Mouse (Mus musculus) hindbrain, embryonic 11.5 days (tissue): ENCODE measurements around the gene Tagln. TPM values are rescaled to one million over a fixed set of nuclear protein-coding genes. Genes with fewer than 3 reads are reported as not detected.

ENCODE experiments used
- ATAC-seq: fragments of 200-750 bp; cut with Nextera tagmentation; 2 replicates; pipeline ENCODE4 v1.8.0; 2017; ENCODE audit warnings: mild to moderate bottlenecking, moderate TSS enrichment, moderate library complexity; ENCODE audit not compliant: low FRiP score
- DNase-seq: peaks from one replicate; pipeline ENCODE4 v3.0.0-alpha.2; 2015; ENCODE audit warnings: low spot score
- H3K27ac ChIP-seq: fragments of 300-500 bp; sonication (generic); 2 replicates; pipeline ENCODE4 v1.5.1; 2014; ENCODE audit warnings: mild to moderate bottlenecking, low read depth, low read length
- H3K27me3 ChIP-seq: fragments of 300-500 bp; sonication (generic); 2 replicates; pipeline ENCODE4 v1.6.1; 2014; ENCODE audit warnings: mild to moderate bottlenecking, low read length, moderate library complexity, mixed read lengths; ENCODE audit not compliant: control insufficient read depth, insufficient read depth
- H3K36me3 ChIP-seq: fragments of 300-500 bp; sonication (generic); 2 replicates; pipeline ENCODE4 v1.6.1; 2014; ENCODE audit warnings: mild to moderate bottlenecking, low read length, moderate library complexity, mixed read lengths; ENCODE audit not compliant: control insufficient read depth, insufficient read depth
- H3K4me1 ChIP-seq: fragments of 300-500 bp; sonication (generic); replicated peaks from 2 replicates; pipeline ENCODE4 v1.6.1; 2014; ENCODE audit warnings: low read length, mixed read lengths; ENCODE audit not compliant: control insufficient read depth, insufficient read depth
- H3K4me2 ChIP-seq: fragments of 300-500 bp; sonication (generic); replicated peaks from 2 replicates; pipeline ENCODE4 v1.6.1; 2014; ENCODE audit warnings: mild to moderate bottlenecking, low read depth, low read length
- H3K4me3 ChIP-seq: fragments of 300-500 bp; sonication (generic); 2 replicates; pipeline ENCODE4 v1.5.1; 2014; ENCODE audit warnings: low read depth, low read length
- H3K9ac ChIP-seq: fragments of 300-500 bp; sonication (generic); 2 replicates; pipeline ENCODE4 v1.6.1; 2014; ENCODE audit warnings: low read depth, low read length
- H3K9me3 ChIP-seq: fragments of 300-500 bp; sonication (generic); 2 replicates; pipeline ENCODE4 v1.6.1; 2016; ENCODE audit warnings: low read length; ENCODE audit not compliant: control insufficient read depth
- WGBS: fragments of 180-500 bp; shearing (Covaris S2); extraction: QIAGEN DNeasy Blood & Tissue Kit; methylation state at CpG from one replicate; pipeline ENCODE4 v1.1.7; 2014; 5-methylcytosine and 5-hydroxymethylcytosine counted together
- polyA plus RNA-seq: library from polyadenylated mRNA; unstranded; fragments of >200 nt; fragmentation: Nextera tagmentation; extraction: Ambion mirVana; gene quantifications from 2 replicates; pipeline ENCODE4 v1.2.1, GENCODE M21; 2014

Gene Tagln
- polyA plus RNA-seq, 1 experiment from 2014 or later, result 28.8 TPM

DNA sequence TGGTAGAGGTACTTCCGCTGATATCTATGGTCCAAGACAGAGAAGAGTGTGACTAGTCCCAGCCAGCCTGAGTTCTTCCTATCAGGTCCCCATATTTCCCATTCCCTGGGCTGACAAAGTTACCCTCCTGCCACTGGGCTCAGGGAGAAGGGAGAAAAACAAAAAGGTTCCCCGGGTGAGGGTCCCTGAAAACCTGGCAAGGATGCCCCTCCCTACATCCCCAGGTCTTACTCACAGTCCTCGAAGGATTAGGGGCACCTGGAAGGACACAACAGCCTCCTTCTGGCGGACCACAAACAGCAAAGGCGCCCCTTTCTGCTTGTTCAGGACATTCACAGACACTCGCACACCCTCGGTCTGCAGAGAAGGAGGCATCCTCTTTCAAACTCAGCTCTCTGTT, 17.0 kb upstream of the Tagln start:
- no peak for DNase-seq
- Histone ChIP-seq H3K27me3 (no peaks in the 10 kb centered on the region), H3K36me3 (no peaks in the 10 kb centered on the region), H3K9me3 (no peaks in the 10 kb centered on the region), H3K9ac (no peak overlapping the region), H3K4me1 (no peaks in the 10 kb centered on the region), H3K4me3 (no peak overlapping the region), H3K4me2 (no peak overlapping the region), H3K27ac (no peak overlapping the region)
- no peak for ATAC-seq
- WGBS, result 86% methylated on average over 7 of the region's 7 CpGs

DNA sequence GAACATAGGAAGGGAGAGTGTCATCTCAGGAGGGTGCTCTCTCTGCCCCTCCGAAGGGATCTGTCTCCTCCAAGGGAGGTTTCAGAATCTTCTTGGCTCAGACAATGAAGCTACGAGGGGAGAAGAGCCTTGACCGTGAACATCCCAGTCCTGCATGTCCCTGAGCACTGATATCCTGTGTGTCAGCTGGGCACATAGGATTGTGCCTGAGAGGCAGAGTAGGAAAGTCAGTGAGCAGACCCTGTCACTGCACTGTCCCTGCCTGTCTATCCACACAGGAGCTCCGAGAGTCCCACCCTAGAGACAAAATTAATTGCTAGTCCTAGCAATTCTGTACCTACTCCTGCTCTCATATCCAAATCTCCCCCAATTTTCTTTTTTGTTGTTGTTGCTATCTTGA, 16.2 kb upstream of the Tagln start:
- Histone ChIP-seq H3K9ac (no peak overlapping the region), H3K9me3 (no peaks in the 10 kb centered on the region), H3K27me3 (no peaks in the 10 kb centered on the region), H3K4me1 (no peaks in the 10 kb centered on the region), H3K27ac (no peak overlapping the region), H3K36me3 (no peaks in the 10 kb centered on the region), H3K4me3 (no peak overlapping the region), H3K4me2 (no peak overlapping the region)
- 94% methylated on average over 4 of the region's 4 CpGs for WGBS
- DNase-seq, result no peak
- ATAC-seq, result no peak

DNA sequence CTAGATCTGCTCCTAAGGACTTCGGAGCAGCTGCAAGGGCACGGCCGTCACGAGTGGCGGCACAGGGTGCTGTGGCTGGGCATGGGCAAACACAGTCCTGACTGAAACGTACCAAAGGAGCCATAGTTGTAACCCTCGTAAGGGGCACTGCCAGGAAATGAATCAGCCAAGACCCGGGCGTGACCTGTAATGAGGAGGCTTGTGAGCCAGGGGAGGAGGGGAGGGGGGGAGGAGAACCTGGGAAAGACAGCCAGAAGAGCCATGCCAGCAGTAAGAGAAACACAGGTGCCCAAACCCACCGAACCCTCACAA, 11.0 kb upstream of the Tagln start:
- ATAC-seq, result no peak
- Histone ChIP-seq H3K36me3 (0 out of 2 replicates have a peak, but pooled peaks cover 2% of the 10 kb centered on the region), H3K27me3 (no peaks in the 10 kb centered on the region), H3K27ac (no peak overlapping the region), H3K4me1 (no peaks in the 10 kb centered on the region), H3K9ac (no peak overlapping the region), H3K4me3 (no peak overlapping the region), H3K4me2 (no peak overlapping the region), H3K9me3 (no peaks in the 10 kb centered on the region)
- 92% methylated on average over 10 of the region's 10 CpGs for WGBS
- no peak for DNase-seq

DNA sequence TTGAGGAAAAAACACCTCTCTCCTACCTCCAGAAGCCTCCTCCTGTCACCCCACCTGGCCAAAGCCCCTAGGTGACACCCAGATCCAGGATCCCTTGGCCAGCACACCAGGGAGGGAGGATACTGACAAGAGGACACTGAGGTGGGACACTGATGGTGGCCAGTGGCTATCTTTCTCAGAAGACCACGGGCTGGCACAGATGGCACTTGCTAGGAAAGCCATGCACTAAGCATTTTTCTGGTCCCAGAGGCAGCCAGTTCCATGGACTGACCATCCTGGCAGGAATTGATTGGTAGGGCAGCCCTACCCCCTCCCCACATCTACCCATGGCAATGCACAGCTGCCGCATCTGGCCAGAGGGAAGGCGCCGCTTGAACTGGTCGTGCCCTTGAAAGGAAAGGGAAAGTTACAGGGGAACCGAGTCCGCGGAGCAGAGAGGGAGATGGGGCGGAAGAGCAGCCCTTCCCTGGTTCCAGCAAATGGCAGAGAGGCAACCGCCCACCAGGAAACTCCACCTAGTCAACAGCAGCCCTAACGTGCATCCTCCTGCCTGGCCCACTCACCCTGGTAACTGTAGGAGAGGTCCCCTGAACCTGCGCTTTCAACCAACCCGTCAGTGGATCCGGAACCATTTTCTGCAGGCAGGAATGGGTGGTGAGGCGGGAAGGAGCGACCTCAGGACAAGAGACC, 10.5 kb upstream of the Tagln start:
- 0 out of 2 replicates have a peak, but pooled peaks cover 2% of the 10 kb centered on the region for H3K36me3 ChIP-seq
- H3K4me2 ChIP-seq, result no peak overlapping the region
- 86% methylated on average over 16 of the region's 16 CpGs for WGBS
- DNase-seq (no peak), ATAC-seq (no peak)
- no peaks in the 10 kb centered on the region for H3K27me3 ChIP-seq
- H3K9ac ChIP-seq, result no peak overlapping the region
- no peaks in the 10 kb centered on the region for H3K4me1 ChIP-seq
- no peak overlapping the region for H3K4me3 ChIP-seq
- no peak overlapping the region for H3K27ac ChIP-seq
- H3K9me3 ChIP-seq, result no peaks in the 10 kb centered on the region

DNA sequence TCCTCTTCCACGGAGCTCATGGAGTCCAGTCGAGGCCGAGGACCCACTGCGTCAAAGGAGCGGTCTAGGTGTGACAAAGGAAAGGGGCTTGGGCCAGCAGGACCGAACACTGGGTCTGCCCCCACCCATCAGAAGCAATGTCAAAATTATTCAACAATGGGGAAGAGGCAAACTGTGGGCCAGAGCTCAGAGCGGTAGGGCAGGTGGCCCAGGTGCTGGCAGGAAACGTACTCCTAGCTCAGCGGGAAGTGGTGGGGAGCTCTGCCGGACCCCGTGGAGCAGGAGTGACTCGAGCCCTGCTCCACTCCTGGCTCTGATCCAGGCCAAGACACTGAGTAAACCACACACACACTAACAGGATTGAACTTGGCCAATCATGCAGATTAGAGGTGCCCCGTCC, 9.9 kb upstream of the Tagln start:
- Histone ChIP-seq H3K4me2 (no peak overlapping the region), H3K36me3 (0 out of 2 replicates have a peak, but pooled peaks cover 2% of the 10 kb centered on the region), H3K27ac (no peak overlapping the region), H3K9ac (no peak overlapping the region), H3K27me3 (no peaks in the 10 kb centered on the region), H3K4me1 (no peaks in the 10 kb centered on the region), H3K4me3 (no peak overlapping the region), H3K9me3 (no peaks in the 10 kb centered on the region)
- 92% methylated on average over 13 of the region's 13 CpGs for whole genome bisulfite sequencing
- DNase-seq, result no peak
- ATAC-seq, result no peak

DNA sequence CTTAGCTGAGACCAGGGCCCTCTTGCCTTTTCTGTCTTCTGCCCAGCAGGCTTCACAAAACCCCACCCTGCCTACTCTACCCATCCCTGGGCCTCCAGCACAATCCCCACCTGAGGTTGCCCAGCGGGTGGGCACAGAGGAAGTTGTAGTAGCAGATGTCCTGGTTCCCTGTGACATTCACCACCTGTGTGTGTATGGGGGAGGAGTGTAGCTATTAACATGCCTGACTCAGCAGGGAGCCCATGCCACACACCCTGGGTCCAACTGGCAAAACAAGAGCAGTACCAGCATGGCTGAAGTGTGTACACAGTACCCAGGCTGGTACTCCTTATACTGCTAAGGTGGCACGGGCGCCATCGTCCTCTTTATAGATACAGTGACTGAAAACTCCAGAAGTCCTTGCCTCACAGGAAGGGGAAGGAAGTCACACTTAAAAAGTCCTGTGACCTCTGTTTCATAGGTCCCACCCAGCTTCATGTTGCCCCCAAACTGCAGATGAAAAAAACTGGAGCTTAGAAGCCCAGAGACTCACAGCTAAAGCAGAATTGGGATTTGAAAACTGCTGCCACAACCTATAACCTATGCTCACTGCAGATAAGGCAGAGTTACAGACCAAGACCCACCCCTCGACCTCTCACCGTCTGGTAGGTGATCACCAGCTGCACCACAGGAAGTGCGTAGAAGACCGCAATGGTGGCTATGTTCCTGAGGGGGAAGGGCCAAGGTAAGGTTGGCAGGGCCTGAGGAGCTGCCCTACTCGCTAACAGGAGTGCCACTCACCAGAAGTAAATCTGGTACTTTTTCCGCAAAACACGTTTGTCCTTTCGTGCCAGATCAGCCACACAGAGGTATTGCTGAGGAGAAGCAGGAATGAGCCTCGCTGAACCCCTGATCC, 8.9 kb upstream of the Tagln start:
- Histone ChIP-seq H3K9me3 (no peaks in the 10 kb centered on the region), H3K27me3 (no peaks in the 10 kb centered on the region), H3K4me1 (no peaks in the 10 kb centered on the region), H3K4me3 (no peak overlapping the region), H3K36me3 (0 out of 2 replicates have a peak, but pooled peaks cover 2% of the 10 kb centered on the region), H3K27ac (no peak overlapping the region), H3K9ac (no peak overlapping the region), H3K4me2 (no peak overlapping the region)
- DNase-seq (no peak), ATAC-seq (no peak)
- 88% methylated on average over 13 of the region's 13 CpGs for WGBS

DNA sequence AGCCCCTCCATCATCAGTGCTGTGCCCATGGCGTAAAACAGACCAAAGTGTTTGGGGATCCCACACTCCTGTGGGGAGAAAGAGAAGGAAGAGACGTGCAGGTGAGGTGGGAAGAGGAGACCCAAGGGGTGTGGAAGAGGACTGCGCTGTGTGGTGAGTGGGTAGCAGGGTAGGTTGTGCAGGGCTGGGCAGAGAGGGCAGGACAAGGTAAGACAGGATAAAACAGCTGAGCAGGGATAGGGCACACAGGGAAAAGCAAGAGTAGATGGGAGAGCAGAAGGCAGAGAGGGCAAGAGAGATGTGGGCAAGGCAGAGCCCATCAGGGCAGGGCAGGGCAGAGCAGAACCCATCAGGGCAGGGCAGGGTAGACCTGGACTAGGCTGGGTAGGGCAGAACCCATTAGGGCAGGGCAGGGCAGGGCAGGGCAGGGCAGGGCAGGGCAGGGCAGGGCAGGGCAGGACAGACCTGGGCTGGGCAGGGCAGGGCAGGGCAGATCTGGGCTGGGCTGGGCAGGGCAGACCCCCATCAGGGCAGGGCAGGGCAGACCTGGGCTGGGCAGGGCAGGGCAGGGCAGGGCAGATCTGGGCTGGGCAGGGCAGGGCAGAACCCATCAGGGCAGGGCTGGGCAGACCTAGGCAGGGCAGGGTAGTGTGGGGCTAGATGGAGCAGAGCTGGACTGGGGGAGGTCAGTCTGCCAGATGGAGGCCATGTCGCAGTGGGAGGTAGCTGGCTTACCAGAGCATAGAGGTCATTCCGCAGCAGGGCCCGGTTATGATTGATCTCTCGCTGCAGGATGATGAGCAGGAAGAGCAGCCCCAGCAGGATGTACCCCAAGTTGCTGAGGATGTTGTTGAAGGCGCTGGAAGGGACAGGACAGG, 8.0 kb upstream of the Tagln start:
- H3K36me3 ChIP-seq, result 0 out of 2 replicates have a peak, but pooled peaks cover 2% of the 10 kb centered on the region

DNA sequence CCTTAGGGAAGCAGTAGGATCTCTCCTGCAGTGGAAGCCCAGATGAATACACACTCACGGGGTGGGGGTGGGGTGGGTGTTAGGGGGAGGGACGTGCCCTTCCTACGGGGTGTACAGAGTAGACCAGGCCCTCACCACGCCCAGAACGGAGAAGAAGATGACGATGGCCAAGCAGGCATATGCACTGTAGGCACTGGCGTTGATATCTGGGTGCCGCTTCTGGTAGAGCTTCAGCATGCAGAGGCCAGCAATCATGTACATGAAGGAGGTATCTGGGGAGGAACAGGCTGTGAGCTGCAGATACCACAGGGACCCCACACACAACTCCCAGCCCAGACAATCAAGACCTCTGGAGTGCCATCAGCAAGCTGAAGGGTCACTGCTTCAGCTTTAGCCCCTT, 7.1 kb upstream of the Tagln start:
- 0 out of 2 replicates have a peak, but pooled peaks cover 2% of the 10 kb centered on the region for H3K36me3 ChIP-seq
- DNase-seq (no peak), ATAC-seq (no peak)
- no peak overlapping the region for H3K27ac ChIP-seq
- H3K27me3 ChIP-seq, result no peaks in the 10 kb centered on the region
- H3K9ac ChIP-seq, result no peak overlapping the region
- 98% methylated on average over 7 of the region's 8 CpGs for WGBS
- no peak overlapping the region for H3K4me3 ChIP-seq
- H3K4me2 ChIP-seq, result no peak overlapping the region
- H3K9me3 ChIP-seq, result no peaks in the 10 kb centered on the region
- no peaks in the 10 kb centered on the region for H3K4me1 ChIP-seq

More for the DNA sequence above, 8.0 kb upstream of the Tagln start:
- Histone ChIP-seq H3K4me1 (no peaks in the 10 kb centered on the region), H3K9ac (no peak overlapping the region), H3K4me3 (no peak overlapping the region), H3K27me3 (no peaks in the 10 kb centered on the region), H3K9me3 (no peaks in the 10 kb centered on the region), H3K27ac (no peak overlapping the region), H3K4me2 (no peak overlapping the region)
- ATAC-seq (no peak; the same call in 1 of the 2 replicates), DNase-seq (no peak)
- 88% methylated on average over 8 of the region's 8 CpGs for WGBS
